Mouse (Mus musculus): ENCODE measurements around the gene Apc2.

GRCm38 (mm10) chr10:80294788-80295303 lies 931 bp upstream of the Apc2 start:
- no peak for TF ChIP-seq CTCF (conservative IDR thresholded peaks at IDR 0.05; ENCODE audit: insufficient read depth, insufficient read length, low read depth, low read length)
- TF ChIP-seq POLR2A (IDR thresholded peaks at IDR 0.05; ENCODE audit: low read depth, low read length) = no peak

All from kidney, adult 2 months (tissue).